Mouse (Mus musculus) lung, postnatal 10 days (tissue): Measurements from ENCODE around the gene Zfp455.
"Not testable (repeated sequence)": the region's sequence is repeated elsewhere in the genome, so short reads cannot be mapped to it uniquely, and the experiment has no call there.

Experiments
- DNase-seq: peaks from one replicate; pipeline ENCODE4 v3.0.0; 2021

Gene Zfp455

GRCm38 (mm10) chr13:67194340-67194894 lies at the start of gene Zfp455:
Gene Zfp455 (plus strand): TSS chr13:67194506.
- peak; percentile 77 for DNase-seq

DNA sequence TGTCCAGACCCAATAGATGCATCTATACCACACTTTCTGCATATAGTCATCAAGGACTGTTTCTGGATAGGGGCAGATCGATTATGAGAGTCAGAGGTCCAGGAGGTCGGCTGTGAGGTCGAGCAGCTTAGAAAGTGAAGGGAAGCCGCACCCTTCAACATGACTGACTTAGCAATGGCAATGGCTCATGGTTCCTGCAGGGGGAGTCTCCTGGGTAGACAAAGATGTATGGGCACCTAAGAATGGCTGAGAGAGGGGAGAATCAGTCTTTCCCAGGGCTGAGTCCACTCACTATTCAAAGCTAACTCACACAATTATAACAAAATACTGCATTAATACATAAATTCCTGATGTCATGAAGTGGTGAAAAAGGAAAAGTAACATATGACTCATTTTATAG lies 28.2 kb upstream of the Zfp455 start:
- DNase-seq = not testable (repeated sequence)

DNA sequence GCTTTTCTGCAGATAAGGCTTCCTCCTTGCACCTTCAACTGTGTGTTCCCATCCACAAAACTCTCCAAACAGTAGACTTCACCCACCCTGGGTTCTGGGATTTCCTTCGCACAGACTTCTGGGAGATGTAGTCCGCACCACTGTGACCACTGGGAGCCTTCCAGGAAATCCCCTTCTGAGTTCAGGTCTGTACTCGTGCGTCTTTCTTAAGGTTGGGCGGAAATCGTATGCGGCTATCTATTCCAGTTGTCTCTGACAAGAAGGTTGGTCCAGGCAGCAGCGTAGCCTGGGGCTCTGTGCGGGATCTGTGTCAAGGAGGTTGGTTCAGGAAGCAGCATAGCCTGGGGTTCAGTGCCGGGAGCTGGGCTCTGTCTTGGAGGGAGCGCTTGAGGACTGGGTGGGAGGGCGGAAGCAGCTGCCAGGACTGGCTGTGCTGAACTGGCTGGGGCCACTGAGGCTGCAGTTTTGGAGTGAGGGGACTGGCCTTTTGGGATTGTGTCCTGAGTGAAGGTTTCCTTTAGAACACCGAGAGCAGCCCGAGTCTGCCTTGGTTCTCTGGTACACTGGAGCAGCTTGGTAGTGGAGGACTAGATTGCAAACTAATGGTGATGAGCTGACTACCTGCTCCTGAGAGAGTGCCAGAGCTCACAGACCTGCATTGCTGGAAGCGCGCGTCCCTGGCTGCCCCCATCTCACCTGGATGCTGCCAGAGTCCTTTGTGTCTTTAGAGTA lies 21.1 kb upstream of the Zfp455 start, which contains the start of gene Rsl1:
Gene Rsl1 (plus strand): TSS at position 192 of the 732 bp plus-strand sequence.
- peak; percentile 88 for DNase-seq

DNA sequence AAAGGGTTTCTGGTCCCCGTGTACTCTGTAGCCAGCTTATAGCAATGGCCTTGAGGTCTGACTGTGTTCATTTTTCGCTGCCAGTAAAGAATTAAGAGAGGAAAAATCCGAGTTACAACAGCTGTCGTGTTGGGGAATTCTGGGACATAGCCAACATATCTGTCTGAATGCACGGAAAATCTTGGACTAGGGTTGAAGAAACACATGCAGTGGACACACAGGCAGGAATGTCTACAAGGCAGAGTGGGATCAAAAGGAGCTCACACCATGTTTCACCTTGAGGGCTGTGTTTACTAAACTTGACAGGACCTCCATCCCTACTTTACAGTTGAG lies 20.6 kb upstream of the Zfp455 start:
- DNase-seq = no peak

DNA sequence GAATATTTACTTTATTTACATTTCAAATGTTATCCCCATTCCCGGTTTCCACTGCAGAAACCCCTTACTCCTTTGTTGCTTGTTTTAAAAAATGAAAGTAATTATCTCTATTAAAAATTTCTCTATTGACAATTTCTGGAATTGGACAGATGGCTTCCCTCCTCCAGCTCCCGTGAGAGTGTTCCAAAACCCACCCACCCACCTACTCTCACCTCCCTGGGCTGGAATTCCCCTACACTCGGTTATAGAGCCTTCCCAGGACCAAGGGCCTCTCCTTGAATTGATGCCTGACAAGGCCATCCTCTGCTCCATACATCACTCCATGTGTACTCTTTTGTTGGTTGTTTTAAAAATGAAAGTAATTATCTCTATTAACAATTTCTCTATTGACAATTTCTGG lies 7.3 kb downstream of the Zfp455 start:
- DNase-seq = no peak

DNA sequence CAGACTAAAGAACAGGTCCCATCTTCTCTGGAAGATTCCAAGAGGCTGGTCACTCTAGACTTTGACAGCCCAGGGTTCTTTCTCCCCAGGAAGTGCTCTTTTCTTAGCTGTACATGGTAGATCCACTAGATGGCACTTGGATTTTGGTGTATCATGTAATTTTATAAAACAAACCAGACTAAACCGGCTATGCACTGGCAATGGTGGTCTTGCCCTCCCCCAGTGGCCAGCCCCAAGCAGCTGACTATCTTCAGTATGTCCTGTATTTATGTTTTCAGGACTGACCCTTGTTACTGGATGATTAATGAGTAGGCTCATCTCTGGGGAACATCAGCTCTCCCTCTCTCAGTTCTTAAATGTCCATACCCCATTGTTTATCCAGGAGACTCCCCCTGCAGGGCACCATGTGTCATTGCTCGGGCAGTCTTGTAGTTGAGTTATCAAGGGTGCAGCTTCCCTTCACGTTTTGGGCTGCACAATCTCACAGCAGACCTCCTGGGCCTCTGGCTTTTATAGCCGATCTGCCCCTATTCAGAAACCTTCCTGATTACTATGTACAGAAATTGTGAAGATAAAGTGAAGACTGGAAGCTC lies 19.8 kb downstream of the Zfp455 start:
- peak; percentile 2 for DNase-seq
